8 mouse cellular contexts compared by ENCODE assay signal in the genomic region with DNA sequence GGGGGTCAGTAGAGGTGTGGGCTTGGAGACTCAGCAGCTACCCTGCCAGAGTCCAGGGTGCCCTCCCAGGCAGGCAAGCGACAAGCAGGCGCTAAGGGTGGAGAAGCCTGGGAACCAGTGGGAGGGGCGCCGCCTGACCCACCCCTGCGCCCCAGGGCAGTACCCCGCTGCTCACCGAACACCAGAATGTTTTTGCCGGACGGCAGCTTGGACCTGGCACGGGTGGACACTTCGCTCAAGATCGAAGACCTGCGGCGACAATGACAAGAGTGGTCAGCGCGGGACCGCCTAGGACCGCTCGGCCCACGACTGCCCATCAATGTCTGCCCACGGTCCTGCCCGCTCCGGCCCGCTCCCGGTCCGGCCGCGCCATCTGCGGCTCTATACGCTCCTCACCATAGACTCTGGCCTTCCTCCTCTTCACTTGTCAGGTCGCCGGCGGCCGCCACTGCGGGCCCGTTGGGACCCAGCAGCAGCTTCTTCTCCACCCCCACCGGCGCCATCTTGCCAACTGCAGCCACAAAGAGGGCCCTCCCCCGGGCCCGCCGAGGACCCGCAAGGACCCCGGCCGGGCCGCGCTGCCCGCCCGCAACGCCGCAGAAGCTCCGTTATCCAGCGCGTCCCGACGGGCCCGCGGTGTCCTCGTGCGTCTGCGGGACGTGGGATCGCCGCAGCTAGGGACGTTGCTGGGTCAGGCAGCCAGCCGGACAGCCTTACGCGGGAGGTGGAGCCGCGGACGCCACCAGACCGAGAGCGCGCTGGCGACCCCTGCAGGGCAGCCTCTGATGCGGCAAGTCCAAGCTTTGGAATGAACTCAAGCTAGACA. TPM values are rescaled to one million over a fixed set of nuclear protein-coding genes. Genes with fewer than 3 reads are reported as not detected.
DNase-seq lines count a peak whose midpoint lies in the region; ATAC-seq lines count a peak whose summit lies in the region.

A gene (minus strand): TSS at position 749 of the 826 bp plus-strand sequence.

- WGBS in hindbrain, embryonic 13.5 days = under 1% methylated on average over 63 of the region's 75 CpGs

- peaks cover 19% of the 10 kb centered on the region for H3K4me1 ChIP-seq in hindbrain, embryonic 13.5 days (replicated peaks)

- peak within 1 kb of the TSS; percentile 94 for H3K27ac ChIP-seq in hindbrain, embryonic 13.5 days

- H3K4me2 ChIP-seq in hindbrain, embryonic 13.5 days = peak within 1 kb of the TSS; percentile 93

- H3K9me3 ChIP-seq in hindbrain, embryonic 13.5 days = no peaks in the 10 kb centered on the region

- peak; percentile 96 for DNase-seq in NIH3T3 (ENCODE audit: low read depth)
- peak; percentile 97 to 98 for DNase-seq in cerebellum, postnatal 10 days
- DNase-seq in frontal cortex, postnatal 14 days (ENCODE audit: low spot score in 2 of 2) = peak; percentile 78 to 90
- DNase-seq in layer of hippocampus, postnatal 36 days = peak; percentile 93 to 94
- peak; percentile 96 for DNase-seq in lung, postnatal 36 days
- DNase-seq in retina, postnatal 1 day = peak; percentile 93
- peak; percentile 85 to 96 for DNase-seq in urinary bladder, adult 18-20 months (ENCODE audit: low spot score in 2 of 2)

- ATAC-seq in hindbrain, embryonic 13.5 days (ENCODE audit: low FRiP score) = peak; percentile 90

- H3K27me3 ChIP-seq in hindbrain, embryonic 13.5 days = no peaks in the 10 kb centered on the region

- H3K9ac ChIP-seq in hindbrain, embryonic 13.5 days = peak within 1 kb of the TSS; percentile 99

- H3K4me3 ChIP-seq in hindbrain, embryonic 13.5 days = peak within 1 kb of the TSS; percentile 98

- H3K36me3 ChIP-seq in hindbrain, embryonic 13.5 days = peaks cover 30% of the 10 kb centered on the region

RNA-seq across cellular contexts. Expression of the gene that starts here (rescaled TPM):
- 115 and 120 TPM in 2 replicates for polyA plus RNA-seq in hindbrain, embryonic 13.5 days (2015; fragmentation: Nextera tagmentation; extraction: Ambion mirVana)
- total RNA-seq in layer of hippocampus, postnatal 36 days (2021) = 100 to 1,000 TPM; 246 to 289 TPM

Comparison
In these comparisons a context has a peak if more than half of its experiments do, and no peak if none do; other contexts are left out.
1. Peak in every context shown above with its lines: DNase-seq, ATAC-seq, H3K4me3 ChIP-seq and H3K27ac ChIP-seq.